8 mouse cellular contexts compared by ENCODE assay signal in genomic region chr3:135440621-135441020, GRCm38 (mm10). TPM values are rescaled to one million over a fixed set of nuclear protein-coding genes. Genes with fewer than 3 reads are reported as not detected.
DNase-seq lines count a peak whose midpoint lies in the region; ATAC-seq and TF ChIP-seq lines count a peak whose summit lies in the region.

No protein-coding gene starts in this region.

- TF ChIP-seq CTCF in hindbrain, postnatal 0 days (IDR thresholded peaks at IDR 0.05; ENCODE audit: low read depth), result no peak

- intact Hi-C loops in gastrocnemius, postnatal 36 days (cut with DNase I), result no loop called here

- H3K9ac ChIP-seq in neural tube, embryonic 11.5 days (ENCODE audit: low read length), result peak overlapping the region; percentile 97; the same call in 1 of the 2 replicates
- H3K9ac ChIP-seq in hindbrain, postnatal 0 days (replicated peaks; ENCODE audit: low read length), result peak overlapping the region; percentile 81; the same call in 1 of the 2 replicates
- H3K9ac ChIP-seq in neural tube, embryonic 12.5 days, result peak overlapping the region; percentile 98; the same call in 1 of the 2 replicates

- no peaks in the 10 kb centered on the region for H3K36me3 ChIP-seq in neural tube, embryonic 11.5 days (ENCODE audit: control insufficient read depth, insufficient read depth, low read length)
- H3K36me3 ChIP-seq in hindbrain, postnatal 0 days (ENCODE audit: insufficient read depth, low read length), result no peaks in the 10 kb centered on the region
- no peaks in the 10 kb centered on the region for H3K36me3 ChIP-seq in neural tube, embryonic 12.5 days

- H3K9me3 ChIP-seq in neural tube, embryonic 11.5 days (ENCODE audit: control insufficient read depth, low read length), result no peaks in the 10 kb centered on the region
- no peaks in the 10 kb centered on the region for H3K9me3 ChIP-seq in hindbrain, postnatal 0 days (ENCODE audit: low read length)
- H3K9me3 ChIP-seq in neural tube, embryonic 12.5 days, result no peaks in the 10 kb centered on the region

- H3K4me2 ChIP-seq in neural tube, embryonic 11.5 days (ENCODE audit: low read depth), result peak overlapping the region; percentile 92
- peak overlapping the region; percentile 77 for H3K4me2 ChIP-seq in hindbrain, postnatal 0 days (ENCODE audit: low read depth, low read length)
- peak overlapping the region; percentile 88 for H3K4me2 ChIP-seq in neural tube, embryonic 12.5 days (replicated peaks)

- peaks cover 10% of the 10 kb centered on the region; the same call in 1 of the 2 replicates for H3K4me1 ChIP-seq in neural tube, embryonic 11.5 days (ENCODE audit: control insufficient read depth, insufficient read depth, low read length)
- no peaks in the 10 kb centered on the region for H3K4me1 ChIP-seq in hindbrain, postnatal 0 days (ENCODE audit: insufficient read depth, low read length)
- H3K4me1 ChIP-seq in neural tube, embryonic 12.5 days, result peaks cover 24% of the 10 kb centered on the region

- no peaks in the 10 kb centered on the region for H3K27me3 ChIP-seq in neural tube, embryonic 11.5 days (ENCODE audit: control insufficient read depth, insufficient read depth, low read length)
- H3K27me3 ChIP-seq in hindbrain, postnatal 0 days (ENCODE audit: insufficient read depth, low read length), result no peaks in the 10 kb centered on the region
- no peaks in the 10 kb centered on the region for H3K27me3 ChIP-seq in neural tube, embryonic 12.5 days (replicated peaks)

- H3K27ac ChIP-seq in neural tube, embryonic 11.5 days (ENCODE audit: low read depth, low read length), result no peak overlapping the region
- H3K27ac ChIP-seq in hindbrain, postnatal 0 days, result 0 out of 2 replicates have a peak overlapping the region, but pooled peaks have one; percentile 3
- H3K27ac ChIP-seq in neural tube, embryonic 12.5 days, result no peak overlapping the region

- peak; percentile 49 for DNase-seq in CD4-positive, CD25-positive, alpha-beta regulatory T cell, adult 2 months (ENCODE audit: low read depth, low spot score)
- DNase-seq in neural tube, embryonic 11.5 days (ENCODE audit: low spot score), result no peak
- no peak for DNase-seq in neural tube, embryonic 10.5 days (ENCODE audit: extremely low spot score, low spot score)
- DNase-seq in hindbrain, postnatal 0 days (ENCODE audit: low spot score), result no peak
- DNase-seq in embryo, embryonic 11 days, result no peak
- DNase-seq in gastrocnemius, postnatal 36 days, result no peak

- WGBS in neural tube, embryonic 11.5 days, result 71% methylated on average over 10 of the region's 10 CpGs
- WGBS in hindbrain, postnatal 0 days, result 35% methylated on average over 10 of the region's 10 CpGs
- 65% methylated on average over 10 of the region's 10 CpGs for WGBS in neural tube, embryonic 12.5 days

- H3K4me3 ChIP-seq in neural tube, embryonic 11.5 days (ENCODE audit: low read depth, low read length), result peak overlapping the region; percentile 66
- H3K4me3 ChIP-seq in hindbrain, postnatal 0 days (ENCODE audit: low read length), result peak overlapping the region; percentile 96
- peak overlapping the region; percentile 94 for H3K4me3 ChIP-seq in neural tube, embryonic 12.5 days

- no peak for ATAC-seq in CD4-positive, CD25-positive, alpha-beta regulatory T cell, adult 4 months
- no peak for ATAC-seq in neural tube, embryonic 11.5 days (ENCODE audit: insufficient read depth, low FRiP score, low TSS enrichment)
- ATAC-seq in hindbrain, postnatal 0 days, result no peak
- ATAC-seq in neural tube, embryonic 12.5 days (ENCODE audit: low FRiP score, low read depth), result no peak

RNA-seq across cellular contexts. Expression of gene Ube2d3, which starts 2.7 kb away (rescaled TPM):
- polyA plus RNA-seq in CD4-positive, CD25-positive, alpha-beta regulatory T cell, adult 4 months (2017; shearing (Covaris generic)), result 100 to 1,000 TPM; 305 to 362 TPM
- polyA plus RNA-seq in neural tube, embryonic 11.5 days (2014; fragmentation: Nextera tagmentation; extraction: Ambion mirVana), result 642 and 652 TPM in 2 replicates
- 581 and 632 TPM in 2 replicates for total RNA-seq in hindbrain, postnatal 0 days (2014; rRNA removed)
- polyA plus RNA-seq in hindbrain, postnatal 0 days (2015; fragmentation: Nextera tagmentation; extraction: Ambion mirVana), result 321 and 336 TPM in 2 replicates
- polyA plus RNA-seq in neural tube, embryonic 12.5 days (2016; fragmentation: Nextera tagmentation; extraction: Ambion mirVana), result 461 and 494 TPM in 2 replicates
- 100 to 1,000 TPM; 267 to 296 TPM for total RNA-seq in gastrocnemius, postnatal 36 days (2021)

RNA-seq across cellular contexts. Expression of gene Cisd2, which starts 16.9 kb away (rescaled TPM):
- polyA plus RNA-seq in CD4-positive, CD25-positive, alpha-beta regulatory T cell, adult 4 months (2017; shearing (Covaris generic)), result 10 to 100 TPM; 81.2 to 89.1 TPM
- polyA plus RNA-seq in neural tube, embryonic 11.5 days (2014; fragmentation: Nextera tagmentation; extraction: Ambion mirVana), result 66.5 and 72.8 TPM in 2 replicates
- 21.2 and 21.7 TPM in 2 replicates for total RNA-seq in hindbrain, postnatal 0 days (2014; rRNA removed)
- 46.2 and 46.4 TPM in 2 replicates for polyA plus RNA-seq in hindbrain, postnatal 0 days (2015; fragmentation: Nextera tagmentation; extraction: Ambion mirVana)
- 75.6 and 78.2 TPM in 2 replicates for polyA plus RNA-seq in neural tube, embryonic 12.5 days (2016; fragmentation: Nextera tagmentation; extraction: Ambion mirVana)
- 10 to 100 TPM; 25.8 to 30.9 TPM for total RNA-seq in gastrocnemius, postnatal 36 days (2021)

RNA-seq across cellular contexts. Expression of gene Manba, which starts 44.8 kb away (rescaled TPM):
- 10 to 100 TPM; 22.4 to 32.8 TPM for polyA plus RNA-seq in CD4-positive, CD25-positive, alpha-beta regulatory T cell, adult 4 months (2017; shearing (Covaris generic))
- polyA plus RNA-seq in neural tube, embryonic 11.5 days (2014; fragmentation: Nextera tagmentation; extraction: Ambion mirVana), result 3.1 and 4.0 TPM in 2 replicates
- total RNA-seq in hindbrain, postnatal 0 days (2014; rRNA removed), result 10.2 and 10.7 TPM in 2 replicates
- polyA plus RNA-seq in hindbrain, postnatal 0 days (2015; fragmentation: Nextera tagmentation; extraction: Ambion mirVana), result 7.0 and 7.7 TPM in 2 replicates
- polyA plus RNA-seq in neural tube, embryonic 12.5 days (2016; fragmentation: Nextera tagmentation; extraction: Ambion mirVana), result 4.0 and 5.1 TPM in 2 replicates
- 1 to 10 TPM; 3.3 to 4.2 TPM for total RNA-seq in gastrocnemius, postnatal 36 days (2021)
